Mouse (Mus musculus): ENCODE results near the gene Exosc10. TPM values are rescaled to one million over a fixed set of nuclear protein-coding genes. Genes with fewer than 3 reads are reported as not detected.
A peak's percentile ranks its signal among the peaks of the same experiment; 100 is the strongest.

The Exosc10 gene
- polyA plus RNA-seq, 1 experiment: 33.4 TPM

GRCm38 (mm10) chr4:148619805-148620204 lies 61.6 kb downstream of the Exosc10 start:
- no peak for DNase-seq
- peaks cover 9% of the 10 kb centered on the region; the same call in 1 of the 2 replicates for H3K4me1 ChIP-seq (ENCODE audit: control insufficient read depth, insufficient read depth, low read length)
- H3K4me3 ChIP-seq (replicated peaks; ENCODE audit: extremely low read depth, low read depth, low read length): no peak overlapping the region
- WGBS: 50% methylated on average over 1 of the region's 1 CpGs
- TF ChIP-seq CTCF (IDR thresholded peaks at IDR 0.05; ENCODE audit: insufficient read depth, low read length): no peak
- no peak for TF ChIP-seq POLR2A (IDR thresholded peaks at IDR 0.05; ENCODE audit: borderline replicate concordance, extremely low read depth, low read depth, low read length)

GRCm38 (mm10) chr4:148620718-148621117 lies 62.5 kb downstream of the Exosc10 start:
- no peak for DNase-seq
- Histone ChIP-seq H3K4me3 (replicated peaks; ENCODE audit: extremely low read depth, low read depth, low read length) (no peak overlapping the region), H3K4me1 (ENCODE audit: control insufficient read depth, insufficient read depth, low read length) (peaks cover 11% of the 10 kb centered on the region; the same call in 1 of the 2 replicates)
- TF ChIP-seq CTCF (IDR thresholded peaks at IDR 0.05; ENCODE audit: insufficient read depth, low read length): no peak
- no peak for TF ChIP-seq POLR2A (IDR thresholded peaks at IDR 0.05; ENCODE audit: borderline replicate concordance, extremely low read depth, low read depth, low read length)
- 76% methylated on average over 1 of the region's 1 CpGs for WGBS

- 72% methylated on average over 4 of the region's 4 CpGs for WGBS
- H3K4me3 ChIP-seq (replicated peaks; ENCODE audit: extremely low read depth, low read depth, low read length): no peak overlapping the region
- TF ChIP-seq CTCF (IDR thresholded peaks at IDR 0.05; ENCODE audit: insufficient read depth, low read length): no peak
- TF ChIP-seq POLR2A (IDR thresholded peaks at IDR 0.05; ENCODE audit: borderline replicate concordance, extremely low read depth, low read depth, low read length): no peak
- peaks cover 11% of the 10 kb centered on the region; the same call in 1 of the 2 replicates for H3K4me1 ChIP-seq (ENCODE audit: control insufficient read depth, insufficient read depth, low read length)
- no peak for DNase-seq
Measured at GRCm38 (mm10) chr4:148622485-148622884, 64.3 kb downstream of the Exosc10 start.

GRCm38 (mm10) chr4:148623609-148624008 lies 65.4 kb downstream of the Exosc10 start:
- DNase-seq: no peak
- no peak for TF ChIP-seq CTCF (IDR thresholded peaks at IDR 0.05; ENCODE audit: insufficient read depth, low read length)
- TF ChIP-seq POLR2A (IDR thresholded peaks at IDR 0.05; ENCODE audit: borderline replicate concordance, extremely low read depth, low read depth, low read length): no peak
- Histone ChIP-seq H3K4me3 (replicated peaks; ENCODE audit: extremely low read depth, low read depth, low read length) (no peak overlapping the region), H3K4me1 (ENCODE audit: control insufficient read depth, insufficient read depth, low read length) (peaks cover 11% of the 10 kb centered on the region; the same call in 1 of the 2 replicates)
- 67% methylated on average over 4 of the region's 4 CpGs for WGBS

- 65% methylated on average over 10 of the region's 10 CpGs for WGBS
- H3K4me3 ChIP-seq (replicated peaks; ENCODE audit: extremely low read depth, low read depth, low read length): peak overlapping the region; percentile 24
- H3K4me1 ChIP-seq (ENCODE audit: control insufficient read depth, insufficient read depth, low read length): peaks cover 11% of the 10 kb centered on the region; the same call in 1 of the 2 replicates
- DNase-seq: no peak
- TF ChIP-seq CTCF (IDR thresholded peaks at IDR 0.05; ENCODE audit: insufficient read depth, low read length): no peak
Measured at GRCm38 (mm10) chr4:148625010-148625409, 66.8 kb downstream of the Exosc10 start.

- no peak for TF ChIP-seq CTCF (IDR thresholded peaks at IDR 0.05; ENCODE audit: insufficient read depth, low read length)
- peaks cover 11% of the 10 kb centered on the region; the same call in 1 of the 2 replicates for H3K4me1 ChIP-seq (ENCODE audit: control insufficient read depth, insufficient read depth, low read length)
- peak overlapping the region; percentile 98 for H3K4me3 ChIP-seq (replicated peaks; ENCODE audit: extremely low read depth, low read depth, low read length)
- no peak for DNase-seq
- WGBS: under 1% methylated on average over 57 of the region's 57 CpGs
Measured at GRCm38 (mm10) chr4:148625756-148626622, 67.8 kb downstream of the Exosc10 start.

- TF ChIP-seq CTCF (IDR thresholded peaks at IDR 0.05; ENCODE audit: insufficient read depth, low read length) (no peak), POLR2A (IDR thresholded peaks at IDR 0.05; ENCODE audit: borderline replicate concordance, extremely low read depth, low read depth, low read length) (peak; percentile 98)
- DNase-seq: peak; percentile 92
- WGBS: under 1% methylated on average over 51 of the region's 51 CpGs
- Histone ChIP-seq H3K4me1 (ENCODE audit: control insufficient read depth, insufficient read depth, low read length) (peaks cover 9% of the 10 kb centered on the region; the same call in 1 of the 2 replicates), H3K4me3 (replicated peaks; ENCODE audit: extremely low read depth, low read depth, low read length) (peak within 1 kb of the TSS; percentile 98)
Measured at GRCm38 (mm10) chr4:148626623-148627185, 68.5 kb downstream of the Exosc10 start, which contains the start of gene Tardbp. TSS of gene Tardbp (minus strand) at chr4:148627019.

- TF ChIP-seq CTCF (IDR thresholded peaks at IDR 0.05; ENCODE audit: insufficient read depth, low read length) (no peak), POLR2A (IDR thresholded peaks at IDR 0.05; ENCODE audit: borderline replicate concordance, extremely low read depth, low read depth, low read length) (no peak)
- WGBS: 62% methylated on average over 3 of the region's 3 CpGs
- H3K4me1 ChIP-seq (ENCODE audit: control insufficient read depth, insufficient read depth, low read length): peaks cover 9% of the 10 kb centered on the region; the same call in 1 of the 2 replicates
- H3K4me3 ChIP-seq (replicated peaks; ENCODE audit: extremely low read depth, low read depth, low read length): no peak overlapping the region
- DNase-seq: no peak
Measured at GRCm38 (mm10) chr4:148627246-148627645, 69.0 kb downstream of the Exosc10 start.

Other genes starting within 250 kb of the Exosc10 start
- gene Ubiad1, start 113.7 kb upstream of the Exosc10 start, polyA plus RNA-seq (2012; rRNA removed): 13.6 and 18.0 TPM in 2 replicates
- gene Mtor, start 109.8 kb upstream of the Exosc10 start, polyA plus RNA-seq (2012; rRNA removed): 17.3 and 20.2 TPM in 2 replicates
- gene Angptl7, start 58.0 kb upstream of the Exosc10 start, polyA plus RNA-seq (2012; rRNA removed): 1.5 TPM in 2 replicates
- gene Srm, start 33.1 kb downstream of the Exosc10 start, polyA plus RNA-seq (2012; rRNA removed): 35.5 and 37.1 TPM in 2 replicates
- gene Masp2, start 44.1 kb downstream of the Exosc10 start, polyA plus RNA-seq (2012; rRNA removed): 0.28 and 1.9 TPM in 2 replicates
- gene Tardbp, start 68.6 kb downstream of the Exosc10 start, polyA plus RNA-seq (2012; rRNA removed): 56.4 and 112 TPM in 2 replicates
- gene Gm572, start 84.9 kb downstream of the Exosc10 start, polyA plus RNA-seq (2012; rRNA removed): 0.13 TPM in 1 of 2 replicates, not detected in the other
- 68.7 and 72.5 TPM in 2 replicates for gene Casz1, start 246.0 kb downstream of the Exosc10 start, polyA plus RNA-seq (2012; rRNA removed)

Data from lung, adult 2 months (tissue).